Mouse (Mus musculus) brain, embryonic 18.5 days (tissue): Measurements from ENCODE around the gene Zfp599.
"Not testable (repeated sequence)": the region's sequence is repeated elsewhere in the genome, so short reads cannot be mapped to it uniquely, and the experiment has no call there.

ENCODE experiments used
- DNase-seq: peaks from one replicate; pipeline ENCODE4 v3.0.0-alpha.2; 2012; ENCODE audit warnings: low read depth, low spot score

Zfp599 gene

GRCm38 (mm10) chr9:22259184-22260091 lies at the start of gene Zfp599:
TSS of gene Zfp599 (minus strand) at chr9:22259895.
- peak; percentile 67 for DNase-seq

DNA sequence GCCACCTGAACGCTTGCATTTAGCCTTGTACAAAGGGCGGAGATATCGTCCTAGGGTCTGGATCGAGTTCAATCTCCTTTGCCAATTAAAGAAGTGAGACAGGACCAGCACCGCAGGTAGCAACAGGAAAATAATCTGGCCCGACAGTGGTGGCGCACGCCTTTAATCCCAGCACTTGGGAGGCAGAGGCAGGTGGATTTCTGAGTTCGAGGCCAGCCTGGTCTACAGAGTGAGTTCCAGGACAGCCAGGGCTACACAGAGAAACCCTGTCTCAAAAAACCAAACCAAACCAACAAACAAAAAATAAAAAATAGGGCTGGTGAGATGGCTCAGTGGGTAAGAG lies 48.2 kb upstream of the Zfp599 start:
- DNase-seq: not testable (repeated sequence)

GRCm38 (mm10) chr9:22307156-22307919 lies 47.6 kb upstream of the Zfp599 start, which contains the start of gene Zfp810:
TSS of gene Zfp810 (minus strand) at chr9:22307648.
- peak; percentile 94 for DNase-seq

GRCm38 (mm10) chr9:22306726-22307125 lies 47.0 kb upstream of the Zfp599 start:
- no peak for DNase-seq

DNA sequence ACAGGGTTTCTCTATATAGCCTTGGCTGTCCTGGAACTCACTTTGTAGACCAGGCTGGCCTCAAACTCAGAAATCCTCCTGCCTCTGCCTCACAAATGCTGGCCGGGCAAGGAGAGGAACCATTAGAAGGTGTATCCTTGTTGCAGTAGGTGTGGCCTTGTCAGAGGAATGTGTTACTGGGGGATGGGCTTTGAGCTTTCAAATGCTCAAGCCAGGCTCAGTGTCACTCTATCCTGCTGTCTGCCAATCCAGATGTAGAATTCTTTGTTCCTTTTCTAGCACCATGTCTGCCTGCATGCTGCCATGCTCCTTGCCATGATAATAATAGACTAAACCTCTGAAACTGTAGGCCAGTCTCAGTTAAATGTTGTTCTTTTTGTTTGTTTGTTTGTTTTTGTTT lies 42.5 kb upstream of the Zfp599 start:
- DNase-seq: no peak

GRCm38 (mm10) chr9:22278733-22279132 lies 19.0 kb upstream of the Zfp599 start:
- no peak for DNase-seq

- no peak for DNase-seq
These were observed 9.2 kb upstream of the Zfp599 start for GRCm38 (mm10) chr9:22268886-22269285.

DNA sequence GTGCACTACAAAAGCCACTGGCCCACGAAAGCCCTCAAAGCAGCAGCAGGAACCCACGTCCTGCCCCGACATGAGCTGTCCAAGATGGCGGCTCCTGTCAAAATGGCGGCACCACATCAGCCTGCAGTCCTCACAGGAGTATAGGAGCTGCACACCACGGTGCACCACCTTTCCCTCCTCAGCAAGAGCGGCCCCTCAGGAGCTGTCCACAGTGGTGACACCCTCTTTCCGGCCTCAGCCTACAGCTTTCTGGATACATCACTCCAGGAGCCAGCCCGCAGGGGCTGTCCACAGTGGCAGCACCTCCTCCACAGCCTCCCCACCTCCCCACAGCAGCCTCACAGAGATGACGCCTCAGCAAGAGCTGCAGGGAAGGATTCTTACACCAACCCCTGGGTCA lies 2.9 kb upstream of the Zfp599 start:
- no peak for DNase-seq

- no peak for DNase-seq
These were observed 1.9 kb upstream of the Zfp599 start for GRCm38 (mm10) chr9:22261594-22261993.

- no peak for DNase-seq
These were observed 362 bp upstream of the Zfp599 start for GRCm38 (mm10) chr9:22260092-22260422.

DNA sequence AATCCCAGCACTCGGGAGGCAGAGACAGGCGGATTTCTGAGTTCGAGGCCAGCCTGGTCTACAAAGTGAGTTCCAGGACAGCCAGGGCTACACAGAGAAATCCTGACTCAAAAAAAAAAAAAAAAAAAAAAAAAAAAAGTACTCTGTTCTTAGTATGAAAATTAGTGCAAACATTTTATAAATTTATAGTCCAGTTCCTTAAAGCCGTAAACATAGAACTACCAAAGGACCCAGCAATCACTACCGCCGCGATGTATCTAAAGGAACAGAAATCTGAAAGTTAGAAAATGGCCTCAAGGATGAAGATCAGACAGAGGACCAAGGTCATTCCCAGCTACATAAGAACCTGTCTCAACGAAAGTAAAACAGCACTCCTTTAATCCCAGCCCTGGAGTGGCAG lies 911 bp downstream of the Zfp599 start:
- no peak for DNase-seq

DNA sequence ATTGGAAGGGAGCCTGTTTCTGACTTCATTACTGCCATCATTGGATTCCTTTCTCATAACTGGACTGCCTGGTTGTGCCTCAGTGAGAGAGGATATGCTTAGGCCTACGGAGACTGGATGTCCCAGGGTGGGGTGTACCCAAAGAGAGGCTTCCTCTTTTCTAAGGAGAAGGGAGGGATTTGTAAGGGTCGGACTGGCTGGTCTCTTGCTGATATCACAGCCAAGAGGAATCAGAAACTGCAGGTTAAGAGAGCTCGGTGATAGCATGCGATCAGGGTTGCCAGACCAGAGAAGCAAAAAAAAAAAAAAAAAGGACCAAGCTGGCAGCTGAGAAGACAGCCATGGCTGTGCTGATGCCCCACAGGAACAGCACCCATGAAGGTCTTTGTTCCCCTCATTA lies 3.1 kb downstream of the Zfp599 start:
- no peak for DNase-seq

DNA sequence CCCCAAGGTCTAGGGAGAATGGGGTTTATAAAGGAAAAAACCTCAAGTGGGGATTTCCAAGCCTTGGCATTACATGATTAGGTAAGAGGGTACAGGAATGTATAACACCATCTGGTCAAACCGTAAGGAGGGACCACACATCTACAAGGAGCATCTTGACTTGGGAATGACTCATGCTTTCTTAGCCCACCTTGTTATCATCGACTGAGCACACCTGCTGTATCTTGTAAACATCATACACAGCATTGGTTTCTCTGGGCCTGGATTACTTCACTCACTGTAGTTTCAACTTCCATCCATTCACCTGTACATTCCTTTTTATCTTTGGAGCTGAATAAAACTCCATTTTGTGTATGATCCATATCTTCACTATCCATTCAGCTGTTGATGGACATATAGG lies 15.5 kb downstream of the Zfp599 start:
- DNase-seq: no peak

DNA sequence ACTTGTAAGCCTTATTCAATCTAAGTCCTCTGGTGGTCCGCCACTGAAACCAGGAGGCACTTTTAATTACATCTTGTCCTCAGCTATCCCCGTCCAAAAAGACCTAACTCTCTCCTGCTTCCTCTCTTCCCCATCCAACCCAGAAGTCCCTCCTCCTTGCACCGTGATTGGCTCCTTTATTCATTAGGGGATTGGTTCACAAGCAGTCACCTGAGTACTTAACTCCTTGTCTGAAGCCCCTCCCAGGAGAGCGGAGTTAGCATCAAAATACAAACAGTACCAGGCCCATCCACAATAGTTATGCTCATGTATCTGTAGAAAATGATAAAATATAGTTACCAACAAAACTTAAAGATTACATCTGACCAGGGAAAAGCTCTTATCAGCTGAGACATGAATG lies 19.7 kb downstream of the Zfp599 start:
- no peak for DNase-seq

DNA sequence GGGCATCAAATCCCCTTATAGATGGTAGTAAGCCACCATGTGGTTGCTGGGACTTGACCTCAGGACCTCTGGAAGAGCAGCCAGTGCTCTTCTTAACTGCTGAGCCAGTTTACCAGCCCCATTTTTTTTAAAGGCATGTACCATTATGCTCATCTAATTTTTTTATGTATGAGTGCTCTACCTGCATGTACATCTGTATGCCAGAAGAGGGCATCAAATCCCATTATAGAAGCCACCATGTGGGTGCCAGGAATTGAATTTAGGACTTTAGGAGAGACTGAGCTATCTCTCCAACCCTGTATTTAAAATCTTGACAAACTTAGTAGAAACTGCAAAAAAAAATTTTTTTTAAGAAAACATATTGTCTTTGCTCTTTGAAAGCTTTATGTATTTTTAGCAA lies 29.1 kb downstream of the Zfp599 start:
- DNase-seq: no peak

DNA sequence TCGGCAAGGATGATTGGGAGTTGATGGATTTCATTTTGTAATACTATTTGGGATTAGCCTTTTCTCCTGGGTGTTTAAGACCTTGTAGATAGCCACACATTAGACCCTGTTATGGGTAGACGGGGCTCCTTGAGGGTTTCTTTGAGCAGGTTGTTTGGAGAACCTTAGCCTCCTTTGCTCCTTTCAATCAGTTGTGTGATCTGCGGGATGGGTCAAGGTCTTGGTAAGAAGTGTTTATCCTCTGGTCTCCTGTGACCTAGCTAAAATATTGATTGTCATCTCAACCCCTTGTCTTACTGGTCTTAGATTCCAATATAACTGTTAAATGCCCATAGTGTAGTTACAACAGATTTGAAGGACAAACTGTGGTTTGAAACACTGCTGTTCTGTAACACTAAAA lies 29.6 kb downstream of the Zfp599 start:
- DNase-seq: no peak

DNA sequence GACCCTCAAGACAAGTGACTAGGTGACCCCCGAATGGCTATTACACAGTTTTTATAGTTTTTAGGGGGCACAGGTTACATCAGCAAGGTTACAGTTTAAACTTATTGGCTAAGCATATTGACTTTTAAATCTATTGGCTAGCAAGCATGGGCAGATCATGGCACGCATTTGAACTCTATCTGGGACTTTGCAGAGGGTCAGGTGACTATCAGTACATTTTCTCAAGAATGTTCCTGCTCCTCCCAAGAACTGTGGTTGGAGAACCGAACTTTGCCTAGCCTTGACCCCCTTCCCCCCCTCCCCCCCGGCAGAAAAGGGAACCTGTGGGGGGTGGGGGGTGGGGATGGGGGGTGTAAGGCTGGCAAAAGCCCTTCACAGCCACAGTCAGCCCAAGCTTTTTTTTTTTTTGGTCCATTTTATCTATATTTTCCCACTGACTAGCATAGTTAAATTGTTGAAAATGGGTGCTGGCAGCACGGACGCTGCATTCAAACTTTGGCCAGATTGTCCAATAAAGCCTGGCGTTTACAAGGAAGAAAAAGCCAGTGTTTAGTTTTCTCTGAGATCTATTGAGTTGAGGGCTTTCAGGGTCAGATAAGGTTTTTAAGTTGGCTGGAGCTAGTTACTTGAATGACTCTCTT lies 30.2 kb downstream of the Zfp599 start:
- no peak for DNase-seq

- no peak for DNase-seq
These were observed 32.8 kb downstream of the Zfp599 start for GRCm38 (mm10) chr9:22226846-22227245.

DNA sequence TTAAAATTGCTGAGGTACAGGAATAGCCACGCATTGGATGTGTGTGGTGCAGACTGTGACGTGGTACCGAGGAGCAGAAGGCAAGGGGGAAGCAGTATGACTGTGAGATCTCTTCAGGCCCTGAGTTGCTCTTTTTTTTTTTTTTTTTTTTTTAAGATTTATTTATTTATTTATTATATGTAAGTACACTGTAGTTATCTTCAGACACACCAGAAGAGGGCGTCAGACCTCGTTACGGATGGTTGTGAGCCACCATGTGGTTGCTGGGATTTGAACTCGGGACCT lies 33.4 kb downstream of the Zfp599 start:
- DNase-seq: not testable (repeated sequence)

GRCm38 (mm10) chr9:22225581-22226388 lies 33.9 kb downstream of the Zfp599 start, which contains the start of gene Zfp809:
TSS of gene Zfp809 (plus strand) at chr9:22225714.
- DNase-seq: peak; percentile 94
